Mouse (Mus musculus) lung, postnatal 36 days (tissue): ENCODE results near the gene Txndc9.

ENCODE experiments used
- DNase-seq: peaks from one replicate; pipeline ENCODE4 v3.0.0; 2022; ENCODE audit warnings: mixed read lengths

Gene Txndc9

DNA sequence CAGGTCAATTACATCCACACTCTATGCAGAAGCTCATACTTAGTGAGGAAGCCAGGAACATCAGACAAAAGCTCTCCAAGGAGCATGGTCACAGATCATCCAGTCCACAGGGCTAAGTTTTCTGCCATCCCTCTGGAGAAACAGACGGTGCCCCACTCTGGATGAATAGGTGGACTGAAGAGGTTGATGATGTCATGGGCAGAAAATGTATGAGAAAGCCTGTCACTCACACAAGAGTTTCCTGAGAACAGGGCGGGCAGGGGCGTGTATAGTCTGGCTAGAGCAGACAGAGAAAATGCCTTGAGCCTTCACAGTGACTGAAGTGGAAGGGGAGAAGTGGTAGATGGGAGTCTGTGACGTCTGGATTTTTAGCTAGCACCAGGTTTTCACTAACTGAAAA, 26.2 kb downstream of the Txndc9 start:
- DNase-seq, result no peak

DNA sequence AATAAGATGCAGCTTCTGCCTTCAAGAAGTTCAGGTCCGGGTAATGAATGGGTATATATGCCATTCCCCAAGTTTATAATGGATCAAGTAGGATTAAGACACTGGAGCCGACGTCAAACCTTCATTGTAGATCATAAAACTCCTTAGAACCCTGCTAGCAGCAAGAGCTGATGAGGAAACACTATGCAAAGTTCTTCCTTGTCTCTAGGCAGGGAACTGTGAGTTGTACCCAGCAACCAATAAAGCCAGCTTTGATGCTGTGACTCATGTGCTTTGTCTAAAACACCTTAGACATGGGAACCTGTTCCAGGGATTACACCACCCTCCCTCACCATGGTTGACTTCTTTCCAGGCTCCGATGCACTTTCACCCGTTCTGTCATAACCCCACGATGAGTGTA, 28.9 kb downstream of the Txndc9 start:
- no peak for DNase-seq

DNA sequence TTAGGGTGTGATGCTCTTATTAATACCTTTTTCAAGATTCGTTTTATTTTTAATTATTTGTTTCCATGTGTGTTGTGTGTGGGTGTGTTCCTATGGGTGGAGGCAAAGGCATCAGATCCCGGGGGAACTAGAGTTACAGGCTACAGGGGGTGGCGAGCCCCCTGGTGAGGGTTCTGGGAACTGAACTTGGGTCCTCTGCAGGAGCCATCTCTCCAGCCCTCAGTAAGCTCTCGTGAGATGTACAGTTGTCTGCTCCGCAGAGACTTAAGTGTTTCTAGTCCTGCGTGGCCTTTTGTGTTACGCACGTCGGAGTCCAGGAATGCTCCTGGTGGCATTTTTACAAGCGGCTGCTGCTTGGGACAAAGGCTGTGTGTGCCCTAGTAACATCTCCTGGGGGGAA, 32.1 kb downstream of the Txndc9 start:
- DNase-seq, result no peak

DNA sequence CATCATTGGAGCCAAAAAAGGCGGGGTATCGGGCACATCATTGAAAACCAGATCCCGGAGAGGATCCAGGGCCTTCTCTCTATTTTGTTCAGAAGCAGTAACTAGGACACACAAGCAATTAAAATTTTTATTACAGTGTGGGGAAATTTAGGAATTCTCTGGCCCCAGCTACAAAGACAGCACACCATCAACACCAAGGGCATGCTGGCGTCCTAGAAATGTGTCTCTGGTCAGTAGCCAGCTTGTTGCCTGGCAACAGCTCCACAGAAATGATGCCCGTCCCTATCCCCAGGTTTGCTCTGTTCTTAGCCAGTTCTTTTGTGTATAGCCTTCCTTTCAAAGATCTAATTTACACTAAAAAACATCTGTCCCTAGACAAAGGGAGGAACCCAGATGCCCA, 38.2 kb downstream of the Txndc9 start:
- no peak for DNase-seq

DNA sequence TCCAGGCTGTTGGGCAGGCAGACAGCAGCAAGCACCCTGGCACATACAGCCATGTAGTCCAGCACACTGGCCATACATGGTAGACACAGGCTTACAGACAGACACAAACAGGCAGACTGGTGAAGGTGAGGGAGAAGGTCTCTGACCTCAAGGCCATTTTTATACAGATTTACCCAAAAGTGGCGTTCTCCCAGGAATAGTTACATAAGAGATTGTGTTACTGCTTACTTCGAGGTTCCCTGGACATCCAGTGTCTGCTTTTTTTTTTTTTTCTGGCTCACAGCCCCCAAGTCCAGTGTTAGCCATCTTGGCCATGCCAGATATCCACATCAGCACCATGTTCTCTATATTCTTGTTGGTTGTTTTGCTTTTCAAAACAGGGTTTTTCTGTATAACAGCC, 39.2 kb downstream of the Txndc9 start:
- DNase-seq, result no peak

DNA sequence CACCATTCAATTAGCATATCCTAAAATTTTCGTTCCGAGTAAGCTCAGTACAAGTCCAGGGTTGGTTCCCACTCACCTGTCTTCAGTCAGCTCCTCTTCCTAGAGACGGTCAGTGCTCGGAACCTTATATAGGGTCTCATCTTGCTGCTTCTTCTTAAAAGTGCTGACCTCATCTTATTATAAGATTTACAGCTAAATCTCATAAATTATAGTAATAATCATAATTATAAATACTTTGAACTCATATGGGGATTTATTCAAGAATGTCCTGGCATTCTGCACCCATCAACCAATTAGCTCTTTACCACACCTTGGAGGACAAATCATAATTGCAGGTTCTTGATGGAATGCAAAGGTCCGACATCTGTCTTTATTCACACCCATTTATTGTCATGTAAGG, 40.0 kb downstream of the Txndc9 start, which contains the start of gene Lyg1:
Gene Lyg1 (minus strand): TSS at position 101 of the 400 bp plus-strand sequence.
- no peak for DNase-seq

DNA sequence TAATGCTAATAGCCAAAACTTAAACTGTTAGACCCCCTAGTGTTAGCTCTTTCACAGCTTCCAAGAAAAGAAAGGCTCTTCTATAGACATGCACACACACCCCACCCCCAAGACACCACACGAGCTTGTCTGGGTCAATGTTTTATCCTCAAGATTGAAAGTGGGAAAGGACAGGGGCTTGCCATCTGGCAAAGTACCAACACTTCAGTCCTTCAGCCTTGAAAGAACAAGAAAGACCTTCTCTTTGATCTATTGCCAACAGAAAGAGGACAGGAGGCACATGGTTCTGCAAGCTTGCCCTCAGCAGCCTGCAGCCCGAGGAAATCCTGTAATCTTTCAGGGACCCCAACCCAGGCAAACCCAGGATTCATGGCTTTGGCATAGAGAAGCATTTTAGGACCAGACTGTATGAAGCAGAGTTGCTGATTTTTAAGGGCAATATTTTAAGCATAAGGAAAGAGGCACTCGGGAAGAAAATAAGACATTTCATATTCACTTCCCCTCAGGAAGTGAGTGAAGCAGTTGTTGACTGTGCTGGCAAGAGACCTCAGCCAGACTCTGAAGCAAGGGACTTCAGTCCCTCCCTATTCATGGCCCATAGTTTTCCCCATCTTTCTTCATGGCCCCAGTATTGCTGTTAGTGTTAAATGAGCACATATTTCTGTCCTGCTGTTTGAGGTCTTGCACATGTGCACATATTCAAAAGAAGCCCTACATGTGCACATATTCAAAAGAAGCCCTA, 40.8 kb downstream of the Txndc9 start:
- DNase-seq, result no peak

DNA sequence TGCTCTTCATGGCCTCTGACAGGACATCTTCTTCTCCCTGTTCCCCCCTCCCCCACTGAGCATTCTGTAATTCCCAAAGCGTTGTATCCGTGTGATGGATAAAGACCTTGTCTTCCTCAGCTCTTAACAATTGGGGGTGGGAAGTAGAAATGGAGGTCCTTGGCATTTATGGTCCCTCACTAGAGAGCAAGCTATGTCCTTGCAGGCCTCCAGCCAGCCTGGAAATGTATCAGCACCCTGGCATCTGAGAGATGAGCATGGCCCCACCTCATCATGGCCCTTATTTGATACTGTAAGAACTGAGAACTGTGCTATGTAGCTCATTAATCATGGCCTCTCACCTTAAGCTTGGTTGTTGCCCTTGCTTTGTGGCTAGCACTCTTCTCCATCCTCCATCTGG, 42.4 kb downstream of the Txndc9 start:
- DNase-seq, result no peak

DNA sequence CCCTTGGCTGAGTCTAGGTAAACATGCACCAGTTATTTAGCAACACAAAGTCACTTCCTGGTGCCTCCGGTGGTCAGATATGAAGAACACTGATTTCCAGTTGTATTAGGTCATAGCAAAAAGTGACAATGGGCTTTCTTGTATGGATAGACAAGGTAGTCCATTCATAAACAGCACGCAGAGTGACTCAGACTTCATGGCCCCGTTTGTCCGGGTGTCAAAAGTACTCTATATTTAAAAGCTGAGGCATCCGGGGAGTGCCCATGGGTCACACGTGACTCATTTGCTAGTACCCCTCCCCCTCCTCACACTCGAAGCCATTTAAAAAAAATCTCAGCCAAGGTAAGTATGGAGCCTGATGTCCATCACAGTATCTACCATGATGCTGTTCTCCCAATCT, 42.9 kb downstream of the Txndc9 start:
- no peak for DNase-seq

DNA sequence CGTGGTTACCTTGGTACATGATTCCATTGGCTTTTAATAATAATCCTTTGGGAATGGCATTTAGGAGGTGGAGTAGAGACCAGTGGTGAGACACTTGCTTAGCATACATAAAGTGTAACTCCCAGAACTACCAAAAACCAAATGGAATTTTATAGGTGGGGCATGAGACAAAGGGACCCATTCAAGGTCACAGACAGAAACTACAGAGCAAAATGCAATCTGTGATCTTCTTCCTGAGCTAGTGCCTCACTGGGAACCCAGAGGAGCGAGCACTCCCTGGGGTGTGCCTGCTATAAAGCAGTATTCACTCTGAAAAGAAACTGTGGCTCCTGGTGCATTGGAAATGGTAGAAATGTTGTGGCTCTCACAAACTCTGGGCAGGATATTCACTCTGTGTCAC, 48.8 kb downstream of the Txndc9 start:
- DNase-seq, result no peak
